Mouse (Mus musculus) layer of hippocampus, adult 9-11 months (tissue): ENCODE measurements around the gene Cfap99.

Source experiments
- DNase-seq: peaks from one replicate; pipeline ENCODE4 v3.0.0; 2022

The Cfap99 gene

GRCm38 (mm10) chr5:34335539-34336096, 47.2 kb downstream of the Cfap99 start:
- DNase-seq: no peak

GRCm38 (mm10) chr5:34336097-34336774, 47.8 kb downstream of the Cfap99 start, which contains the start of gene Rnf4:
Rnf4 (plus strand) TSS chr5:34336289.
- peak; percentile 98 for DNase-seq

GRCm38 (mm10) chr5:34336775-34337450, 48.5 kb downstream of the Cfap99 start:
- DNase-seq: peak; percentile 37

- no peak for DNase-seq
These were observed 51.8 kb downstream of the Cfap99 start for GRCm38 (mm10) chr5:34340246-34340645.

GRCm38 (mm10) chr5:34352084-34352631, 63.8 kb downstream of the Cfap99 start:
- no peak for DNase-seq

GRCm38 (mm10) chr5:34360261-34360660, 71.9 kb downstream of the Cfap99 start:
- no peak for DNase-seq

- no peak for DNase-seq
These were observed 74.7 kb downstream of the Cfap99 start for GRCm38 (mm10) chr5:34363115-34363514.

GRCm38 (mm10) chr5:34368551-34369290, 80.3 kb downstream of the Cfap99 start:
- peak; percentile 4 for DNase-seq

GRCm38 (mm10) chr5:34369341-34370021, 81.1 kb downstream of the Cfap99 start, which contains the start of gene Fam193a:
Fam193a (plus strand) TSS chr5:34369933.
- peak; percentile 98 for DNase-seq

GRCm38 (mm10) chr5:34370022-34370823, 81.8 kb downstream of the Cfap99 start:
- DNase-seq: peak; percentile 32

GRCm38 (mm10) chr5:34370840-34371239, 82.4 kb downstream of the Cfap99 start:
- DNase-seq: no peak

GRCm38 (mm10) chr5:34372141-34372540, 83.7 kb downstream of the Cfap99 start:
- no peak for DNase-seq

GRCm38 (mm10) chr5:34372541-34372940, 84.1 kb downstream of the Cfap99 start:
- no peak for DNase-seq
